Mouse (Mus musculus): Measurements from ENCODE around the gene Pigu.

The Pigu gene

GRCm38 (mm10) chr2:155236362-155236992, 120.8 kb downstream of the Pigu start, which contains the start of gene Dynlrb1:
TSS of gene Dynlrb1 (plus strand) at chr2:155236533.
- peak; percentile 91 to 93 for DNase-seq (ENCODE audit: low read depth in 1 of 2, low spot score in 2 of 2)

GRCm38 (mm10) chr2:155235746-155236361, 121.4 kb downstream of the Pigu start:
- no peak for DNase-seq (ENCODE audit: low read depth in 1 of 2, low spot score in 2 of 2)
